25 mouse cellular contexts compared by ENCODE assay signal in genomic region chr2:166195041-166195440, GRCm38 (mm10). TPM values are rescaled to one million over a fixed set of nuclear protein-coding genes. Genes with fewer than 3 reads are reported as not detected.
A peak's percentile ranks its signal among the peaks of the same experiment; 100 is the strongest.
DNase-seq lines count a peak whose midpoint lies in the region; ATAC-seq and TF ChIP-seq lines count a peak whose summit lies in the region.
"Had no signal": no experiment of that assay in that cellular context is flagged by ENCODE, and none has a peak within 500 bp of the region (broad histone marks: within the 10 kb centered on the region; RNA-seq: fewer than 3 reads in every experiment).

No protein-coding gene starts in this region.

- H3K27ac ChIP-seq in ES-E14 (ENCODE audit: insufficient read depth, low read depth, low read length, poor library complexity, severe bottlenecking) = peak overlapping the region; percentile 97
- H3K27ac ChIP-seq in small intestine, adult 2 months (ENCODE audit: insufficient read depth, low read depth, low read length) = peak overlapping the region; percentile 60
- H3K27ac ChIP-seq: forebrain, embryonic 15.5 days; hindbrain, embryonic 14.5 days; liver, embryonic 15.5 days; midbrain, embryonic 13.5 days had no signal

- no peak for TF ChIP-seq CTCF in small intestine, adult 2 months (IDR thresholded peaks at IDR 0.05; ENCODE audit: extremely low read depth, insufficient read length, insufficient replicate concordance, low read depth, low read length)

- H3K36me3 ChIP-seq in ES-E14 (ENCODE audit: control insufficient read depth, insufficient read depth, low read length, poor library complexity, severe bottlenecking) = no peaks in the 10 kb centered on the region
- no peaks in the 10 kb centered on the region for H3K36me3 ChIP-seq in small intestine, adult 2 months (ENCODE audit: control insufficient read depth, insufficient read depth, low read length)
- H3K36me3 ChIP-seq: forebrain, embryonic 15.5 days; liver, embryonic 15.5 days; midbrain, embryonic 13.5 days had no signal

- ATAC-seq in granulocyte monocyte progenitor cell, adult 5-6 weeks (replicated peaks; ENCODE audit: poor library complexity, severe bottlenecking) = 0 out of 2 replicates have a peak, but pooled peaks have one; percentile 27
- ATAC-seq in cerebellum, adult (ENCODE audit: insufficient number of reproducible peaks, low FRiP score, low TSS enrichment) = no peak
- ATAC-seq: forebrain, embryonic 15.5 days; intestine, postnatal 0 days; midbrain, embryonic 13.5 days had no signal

- peak overlapping the region; percentile 16; the same call in 1 of the 2 replicates for H3K9ac ChIP-seq in ES-E14 (ENCODE audit: insufficient read depth, low read depth, low read length, poor library complexity, severe bottlenecking)
- H3K9ac ChIP-seq: forebrain, embryonic 15.5 days; hindbrain, embryonic 14.5 days; liver, embryonic 15.5 days; lung, embryonic 14.5 days; midbrain, embryonic 13.5 days had no signal

- peaks cover 0 to 27% of the 10 kb centered on the region in 2 experiments; a peak in 3 of 4 replicates for H3K4me1 ChIP-seq in ES-E14 (ENCODE audit: control insufficient read depth in 2 of 2, insufficient read depth in 2 of 2, low read length in 2 of 2, poor library complexity in 1 of 2)
- peaks cover 21% of the 10 kb centered on the region; the same call in 1 of the 2 replicates for H3K4me1 ChIP-seq in small intestine, adult 2 months (ENCODE audit: control insufficient read depth, insufficient read depth, insufficient read length, low read length)
- H3K4me1 ChIP-seq: forebrain, embryonic 15.5 days; liver, embryonic 15.5 days; megakaryocyte, embryonic 14.5 days had no signal

- TF ChIP-seq POLR2A in small intestine, adult 2 months (IDR thresholded peaks at IDR 0.05; ENCODE audit: low read depth, low read length) = no peak; the same call in 1 of the 2 replicates

- H3K27me3 ChIP-seq in small intestine, adult 2 months (ENCODE audit: control insufficient read depth, insufficient read depth, low read length) = no peaks in the 10 kb centered on the region
- H3K27me3 ChIP-seq: liver, embryonic 15.5 days had no signal

- in situ Hi-C loops in ES-E14 (cut with MboI; ENCODE audit: low sequenced_read_pairs in 2 of 2, unreplicated experiment in 2 of 2) = no loop called here

- no peaks in the 10 kb centered on the region for H3K9me3 ChIP-seq in ES-E14 (ENCODE audit: control insufficient read depth, insufficient read depth, low read depth, low read length)
- H3K9me3 ChIP-seq: forebrain, embryonic 15.5 days; liver, embryonic 15.5 days; midbrain, embryonic 13.5 days had no signal

- peak overlapping the region in 1 of 2 experiments; percentile 16; a peak in 2 of 4 replicates for H3K4me3 ChIP-seq in ES-E14 (ENCODE audit: insufficient read depth in 1 of 2, low read depth in 1 of 2, low read length in 2 of 2, poor library complexity in 1 of 2, severe bottlenecking in 1 of 2)
- H3K4me3 ChIP-seq in small intestine, adult 2 months (ENCODE audit: low read depth, low read length) = peak overlapping the region; percentile 26; the same call in 1 of the 2 replicates
- H3K4me3 ChIP-seq: forebrain, embryonic 15.5 days; liver, embryonic 15.5 days; megakaryocyte, embryonic 14.5 days; midbrain, embryonic 13.5 days had no signal

- 59% methylated on average over 6 of the region's 6 CpGs for WGBS in small intestine, adult 2 months

- DNase-seq in kidney, adult 9 months = peak; percentile 44
- no peak for DNase-seq in kidney, postnatal 25 days
- DNase-seq in ES-E14 (ENCODE audit: low read depth, low spot score) = no peak
- DNase-seq in thymus, postnatal 14 days = no peak
- DNase-seq: adrenal gland, postnatal 36 days; B cell, adult 2 months; cerebellum, adult 8-10 months; cerebellum, postnatal 25 days; gastrocnemius, postnatal 10 days; heart, postnatal 36 days; layer of hippocampus, adult 9-11 months; lung, embryonic 14.5 days; lung, postnatal 14 days; right cerebral cortex, postnatal 25 days; thymus, adult 2 months; thymus, postnatal 4 days had no signal

TF ChIP-seq in ES-E14, 5 proteins besides CTCF, POLR2A, EP300 and RAD21:
- TF ChIP-seq CHD2 (IDR thresholded peaks at IDR 0.05; ENCODE audit: low read depth, low read length) (no peak), HCFC1 (IDR thresholded peaks at IDR 0.05; ENCODE audit: borderline replicate concordance, insufficient read depth, low read length) (no peak), ZNF384 (IDR thresholded peaks at IDR 0.05; ENCODE audit: low read depth, low read length) (no peak; the same call in 1 of the 2 replicates), ZC3H11A (IDR thresholded peaks at IDR 0.05; ENCODE audit: borderline replicate concordance, low read depth, low read length) (no peak), MAFK (IDR thresholded peaks at IDR 0.05; ENCODE audit: insufficient read depth, low read depth, low read length) (no peak)
TF ChIP-seq in ES-E14: peak in this region for 0.

RNA-seq across cellular contexts. Expression of gene Sulf2, which starts 39.6 kb away (rescaled TPM):
- 102 and 164 TPM in 2 replicates for total RNA-seq in ES-E14 (2012; rRNA removed)
- total RNA-seq in granulocyte monocyte progenitor cell, adult 5-6 weeks (2014; fragmentation: Nextera tagmentation) = 0.26 and 1.1 TPM in 2 replicates
- total RNA-seq in granulocyte monocyte progenitor cell, adult 5-6 weeks (2017) = 0.78 and 1.9 TPM in 2 replicates
- polyA plus RNA-seq in small intestine, adult 2 months (2012; rRNA removed) = 35.8 and 75.6 TPM in 2 replicates

Comparison
In these comparisons a context has a peak if more than half of its experiments do, and no peak if none do; other contexts are left out.
1. RNA of gene Sulf2, which starts 39.6 kb away (total RNA-seq): 102 to 164 TPM in ES-E14; 0.26 to 1.9 TPM in granulocyte monocyte progenitor cell, adult 5-6 weeks; every median in the first group is over 10 times any median in the second.